Mouse (Mus musculus) cerebral cortex, adult 2 months (tissue): Measurements from ENCODE around the gene Tbx15.

Experiments
- WGBS: fragments of 180-500 bp; shearing (Covaris S2); methylation state at CpG from one replicate; pipeline ENCODE4 v1.1.7; 2018; 5-methylcytosine and 5-hydroxymethylcytosine counted together

The Tbx15 gene

GRCm38 (mm10) chr3:99266752-99267303, 26.6 kb downstream of the Tbx15 start:
- WGBS = 38% methylated on average over 10 of the region's 10 CpGs

- 56% methylated on average over 12 of the region's 12 CpGs for WGBS
Measured at GRCm38 (mm10) chr3:99277973-99278580, 37.9 kb downstream of the Tbx15 start.

DNA sequence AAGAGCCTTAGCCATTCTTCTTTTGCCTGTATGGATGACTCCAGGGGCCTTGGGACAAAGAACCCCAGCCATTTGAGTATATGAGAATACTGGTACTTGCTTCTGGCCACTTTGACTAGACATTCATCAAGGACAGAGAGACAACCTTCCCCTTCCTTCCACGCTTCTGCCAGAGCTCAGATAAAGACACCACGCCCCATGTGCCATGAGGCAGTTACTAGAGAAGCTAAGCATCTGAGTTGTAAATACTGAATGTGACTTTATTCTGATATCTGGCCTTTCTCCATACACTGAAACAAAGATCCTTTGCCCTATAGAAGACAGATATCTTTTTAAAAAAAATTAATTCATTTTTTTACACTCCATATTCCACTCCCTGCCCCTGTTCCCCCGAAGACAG, 39.5 kb downstream of the Tbx15 start:
- WGBS = 85% methylated on average over 3 of the region's 3 CpGs

GRCm38 (mm10) chr3:99281453-99281852, 41.3 kb downstream of the Tbx15 start:
- 68% methylated on average over 4 of the region's 4 CpGs for WGBS

DNA sequence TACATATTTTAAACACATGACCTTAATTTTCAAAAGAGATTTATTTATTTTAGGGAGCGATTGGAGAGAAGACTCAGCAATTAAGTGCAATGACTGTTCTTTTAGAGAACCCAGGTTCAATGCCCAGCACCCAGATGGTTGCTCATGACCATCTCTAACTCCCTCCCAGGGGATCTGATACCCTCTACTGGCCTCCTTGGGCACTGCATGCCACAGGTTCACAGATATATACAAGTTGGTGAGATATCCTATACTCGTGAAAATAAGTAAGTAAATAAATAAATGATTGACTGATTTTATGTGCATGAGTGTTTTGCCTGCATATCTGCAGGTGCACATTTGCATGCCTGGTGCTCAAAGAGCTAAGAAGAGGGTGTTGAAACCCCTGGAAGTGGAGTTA, 48.1 kb downstream of the Tbx15 start:
- WGBS = 69% methylated on average over 2 of the region's 2 CpGs

DNA sequence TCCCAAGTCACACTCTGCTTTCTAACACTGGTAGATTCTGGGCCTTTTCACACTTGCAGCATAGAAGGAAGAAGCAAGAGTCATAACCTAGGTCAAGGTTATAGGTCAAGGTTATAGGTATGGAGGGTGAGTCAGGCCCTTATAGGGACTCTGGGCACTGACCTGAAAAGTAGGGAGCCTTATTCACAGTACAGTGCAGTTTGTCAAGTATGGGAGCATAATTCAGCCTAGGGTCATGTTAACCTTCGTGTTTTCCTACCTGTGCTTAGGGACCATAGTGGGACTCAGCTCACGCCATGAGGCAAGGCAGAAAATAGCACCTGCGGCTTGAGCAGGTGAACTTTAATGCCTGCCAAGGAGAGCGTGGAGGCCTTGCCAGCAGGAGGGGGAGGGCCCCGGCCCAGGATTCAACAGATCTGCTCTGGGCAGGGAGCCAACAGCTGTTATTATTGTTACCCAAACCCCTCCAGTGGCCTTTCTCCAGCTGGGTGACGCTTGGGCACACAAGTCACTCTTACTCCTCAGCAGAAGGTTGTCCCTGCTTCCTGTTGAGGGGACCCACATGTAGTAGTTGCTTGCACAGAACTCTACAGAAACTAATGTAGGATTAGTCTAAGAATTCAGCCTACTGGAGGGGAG, 50.0 kb downstream of the Tbx15 start:
- 45% methylated on average over 6 of the region's 6 CpGs for WGBS

- 92% methylated on average over 2 of the region's 2 CpGs for WGBS
Measured at GRCm38 (mm10) chr3:99290878-99291277, 50.7 kb downstream of the Tbx15 start.

DNA sequence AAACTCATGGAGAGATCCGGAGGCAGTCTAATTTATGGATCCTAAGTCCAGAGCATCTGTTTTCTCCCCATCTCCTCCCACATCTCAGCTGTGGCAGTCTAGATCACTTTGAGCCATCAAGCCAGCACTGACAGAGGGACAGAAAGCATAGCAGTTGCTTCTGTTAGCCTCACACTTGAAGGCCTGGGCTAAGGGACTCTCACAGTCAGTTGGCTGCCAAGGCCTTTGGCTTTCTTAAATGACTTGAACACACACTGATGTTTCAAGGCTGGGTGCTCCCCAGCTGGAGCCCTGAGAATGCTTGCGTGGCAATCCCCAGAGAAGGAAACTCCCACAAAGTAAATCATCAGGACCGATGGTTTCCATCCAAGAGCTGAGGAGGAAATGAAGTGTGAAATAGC, 52.4 kb downstream of the Tbx15 start:
- WGBS = 49% methylated on average over 3 of the region's 3 CpGs

DNA sequence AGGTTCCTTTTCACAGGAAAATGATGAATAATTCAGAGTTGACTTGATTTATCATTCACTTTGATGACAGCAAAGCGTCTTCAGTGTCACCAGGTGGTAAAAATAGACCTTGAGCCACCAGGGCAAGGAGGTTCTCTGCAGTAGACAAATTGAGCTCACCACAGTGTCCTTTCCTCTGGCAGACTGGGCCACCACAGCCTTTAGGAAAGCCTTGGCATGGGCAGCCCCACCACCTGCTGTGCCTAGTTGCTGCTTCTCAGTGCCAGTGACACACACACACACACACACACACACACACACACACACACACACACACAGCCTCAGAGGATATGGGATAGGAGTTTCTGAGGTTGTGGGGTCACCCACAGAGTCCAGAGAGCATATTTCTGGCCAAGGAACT, 54.0 kb downstream of the Tbx15 start:
- WGBS = 74% methylated on average over 1 of the region's 1 CpGs

DNA sequence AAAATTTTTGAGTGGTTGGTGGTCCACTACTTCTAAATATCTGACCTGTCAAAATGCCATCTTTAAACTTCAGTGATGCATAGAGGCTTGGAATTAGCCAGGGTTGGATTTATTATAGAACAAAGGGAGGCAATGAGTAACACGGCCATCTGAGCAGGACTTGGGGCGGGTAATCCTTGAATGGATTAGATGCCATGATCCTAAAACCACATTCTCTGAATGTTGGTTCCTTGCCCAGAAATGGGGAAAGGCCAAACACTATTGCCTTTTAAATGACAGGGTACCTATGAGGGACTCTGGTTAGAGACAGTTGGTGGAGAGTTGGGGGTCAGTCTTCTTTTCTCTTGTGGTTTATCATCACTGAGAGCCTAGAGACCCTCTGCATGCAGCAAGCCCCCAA, 55.1 kb downstream of the Tbx15 start:
- 67% methylated on average over 2 of the region's 2 CpGs for WGBS

DNA sequence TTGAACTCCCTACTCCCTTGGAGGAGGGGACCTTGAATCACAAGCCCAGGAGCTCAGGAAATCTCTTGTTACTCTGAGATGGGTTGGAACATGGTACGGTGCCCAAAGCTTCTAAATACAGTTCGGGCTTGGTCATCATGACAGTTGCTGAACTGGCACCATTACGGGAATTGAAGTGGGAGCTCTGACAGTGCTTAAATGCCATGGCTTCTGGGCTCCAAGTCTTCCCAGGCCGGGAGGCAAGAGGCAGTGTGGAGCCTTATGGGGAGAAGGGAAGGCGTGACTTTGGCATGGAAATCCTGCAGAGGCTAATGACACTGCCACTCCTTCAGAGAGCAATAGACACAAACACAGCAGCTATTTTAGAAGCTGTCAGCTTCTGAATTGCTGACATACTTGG, 56.0 kb downstream of the Tbx15 start:
- 89% methylated on average over 5 of the region's 5 CpGs for WGBS

GRCm38 (mm10) chr3:99300846-99301245, 60.7 kb downstream of the Tbx15 start:
- 86% methylated on average over 2 of the region's 2 CpGs for WGBS

DNA sequence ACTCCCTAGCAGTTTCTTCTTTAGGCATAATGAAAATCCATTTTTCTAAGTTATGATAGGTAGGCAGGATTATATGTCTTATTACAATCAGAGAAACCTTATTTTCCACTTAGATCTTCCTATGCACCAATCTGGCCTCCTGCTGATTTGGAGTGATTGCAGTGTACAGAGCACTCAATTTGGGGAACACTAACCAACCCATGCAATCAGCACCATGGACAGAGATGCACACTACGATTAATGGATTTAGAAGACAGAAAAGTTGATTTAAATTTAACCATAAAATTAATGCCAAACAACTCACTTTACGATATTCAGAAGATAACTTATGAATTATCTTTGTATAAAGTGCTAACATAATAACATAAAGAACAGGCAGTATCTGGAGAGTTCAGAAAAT, 70.7 kb downstream of the Tbx15 start:
- WGBS = 64% methylated on average over 2 of the region's 2 CpGs

GRCm38 (mm10) chr3:99311943-99312635, 71.9 kb downstream of the Tbx15 start:
- 61% methylated on average over 7 of the region's 7 CpGs for WGBS

DNA sequence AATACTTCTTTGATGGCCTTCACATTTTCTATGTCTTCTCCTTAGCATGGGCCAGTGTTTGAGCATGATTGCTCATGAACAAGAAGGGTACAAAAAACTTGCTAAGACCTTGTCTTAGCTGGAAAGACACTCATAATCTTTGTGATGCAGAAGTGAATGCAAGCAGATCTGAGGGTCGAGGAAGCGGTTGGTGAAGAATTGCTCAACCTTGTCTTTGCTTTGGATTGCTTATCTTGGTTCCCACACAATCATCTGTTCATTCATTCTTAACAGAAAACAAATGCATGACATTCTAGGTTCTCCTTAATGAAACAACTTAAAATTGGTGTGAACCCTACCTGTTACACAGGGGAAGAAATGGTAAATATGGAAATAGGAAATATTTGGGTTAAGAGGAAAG, 82.2 kb downstream of the Tbx15 start:
- 91% methylated on average over 2 of the region's 2 CpGs for WGBS

DNA sequence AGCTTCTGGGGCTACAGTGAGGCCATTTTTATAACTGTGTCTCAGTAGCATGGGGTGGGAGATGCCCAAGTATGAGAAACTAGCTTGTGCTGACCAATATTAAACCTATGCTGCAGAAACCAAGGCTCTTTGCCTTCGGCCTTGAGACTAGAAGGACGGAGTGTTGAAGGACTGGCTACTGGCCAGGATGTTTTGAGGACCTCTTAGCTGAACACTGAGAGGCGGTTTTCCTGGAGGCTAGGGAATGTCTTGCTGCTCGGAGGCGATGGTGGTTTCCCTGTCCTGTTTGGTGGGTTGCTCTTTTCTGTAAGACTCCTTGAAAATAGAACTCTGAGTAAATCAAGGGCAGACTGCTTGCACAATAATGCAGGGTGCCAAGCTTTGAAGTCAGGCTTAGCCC, 89.1 kb downstream of the Tbx15 start:
- 83% methylated on average over 5 of the region's 5 CpGs for WGBS

DNA sequence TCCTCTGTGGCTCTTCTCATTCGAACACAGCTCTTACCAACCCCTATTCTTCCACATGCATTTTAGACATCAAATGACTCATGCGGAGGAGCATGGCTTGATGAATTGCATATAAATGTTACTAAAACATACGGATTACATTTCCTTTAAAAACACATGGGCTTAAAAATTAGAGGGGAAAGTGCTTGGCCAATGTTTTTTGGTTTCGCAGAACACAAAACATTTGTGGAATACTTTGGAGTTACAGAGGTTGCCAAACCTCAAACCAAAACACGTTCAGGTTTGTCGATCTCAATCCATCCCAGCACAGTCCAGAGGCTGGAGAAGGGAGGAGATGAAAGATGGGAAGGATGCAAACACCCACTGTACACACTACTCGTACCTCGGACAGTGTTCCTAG, 90.9 kb downstream of the Tbx15 start:
- 87% methylated on average over 8 of the region's 8 CpGs for WGBS

DNA sequence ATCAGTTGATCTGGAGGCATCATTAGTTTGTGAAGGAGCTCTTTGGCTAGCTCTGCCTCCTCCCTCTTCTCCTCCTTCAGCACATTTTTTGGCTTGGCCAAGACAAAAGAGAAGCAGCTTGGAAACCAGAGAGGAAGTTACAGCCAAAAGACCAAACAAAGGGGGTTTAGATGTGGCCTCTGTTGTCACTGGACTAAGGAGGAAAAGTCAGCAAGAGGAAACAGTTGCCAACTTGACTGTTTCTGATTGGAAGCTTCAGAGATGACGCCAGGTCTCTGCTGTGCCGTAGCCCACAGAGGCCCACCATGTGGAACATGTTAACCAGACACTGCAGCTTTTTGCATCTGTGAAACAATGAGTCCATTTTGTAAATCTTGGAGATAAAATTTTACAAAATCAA, 96.7 kb downstream of the Tbx15 start:
- 64% methylated on average over 2 of the region's 2 CpGs for WGBS

- WGBS = 83% methylated on average over 1 of the region's 1 CpGs
Measured at GRCm38 (mm10) chr3:99338756-99339155, 98.6 kb downstream of the Tbx15 start.

- 88% methylated on average over 3 of the region's 3 CpGs for WGBS
Measured at GRCm38 (mm10) chr3:99340021-99340420, 99.8 kb downstream of the Tbx15 start.

GRCm38 (mm10) chr3:99379616-99380250, 139.6 kb downstream of the Tbx15 start:
- 93% methylated on average over 2 of the region's 2 CpGs for WGBS

DNA sequence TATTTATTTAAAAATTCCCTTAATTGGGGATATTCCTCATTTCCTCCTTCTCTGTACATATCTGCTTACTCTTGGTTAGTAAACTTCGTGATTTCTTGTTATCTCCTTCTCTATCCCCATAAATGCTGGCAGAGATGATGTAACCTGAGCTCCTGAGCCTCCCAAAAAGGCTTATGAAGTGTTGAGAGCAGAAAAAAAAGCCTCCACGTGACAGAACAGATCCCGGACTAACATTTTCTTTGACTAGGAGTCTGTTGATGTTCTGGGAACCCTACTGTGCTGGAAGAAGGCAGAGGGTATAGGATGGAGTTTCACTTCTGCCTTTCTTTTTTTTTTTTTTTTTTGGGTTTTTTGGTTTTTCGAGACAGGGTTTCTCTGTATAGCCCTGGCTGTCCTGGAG, 146.9 kb downstream of the Tbx15 start:
- 63% methylated on average over 3 of the region's 4 CpGs for WGBS
